8 mouse cellular contexts compared by ENCODE assay signal in genomic region chr5:124327510-124328364, GRCm38 (mm10). TPM values are rescaled to one million over a fixed set of nuclear protein-coding genes. Genes with fewer than 3 reads are reported as not detected.
DNase-seq lines count a peak whose midpoint lies in the region; ATAC-seq lines count a peak whose summit lies in the region.

Gene Mphosph9, minus strand, starts transcription at chr5:124327972.
Gene 2810006K23Rik, plus strand, starts transcription at chr5:124328089.

- H3K9me3 ChIP-seq in lung, embryonic 16.5 days (ENCODE audit: control insufficient read depth, low read length), result no peaks in the 10 kb centered on the region

- H3K27ac ChIP-seq in lung, embryonic 16.5 days (ENCODE audit: low read length), result peak within 1 kb of the TSS; percentile 93

- H3K4me1 ChIP-seq in lung, embryonic 16.5 days (replicated peaks; ENCODE audit: control insufficient read depth, insufficient read depth, low read length), result peaks cover 10% of the 10 kb centered on the region

- H3K9ac ChIP-seq in lung, embryonic 16.5 days (ENCODE audit: low read length), result peak within 1 kb of the TSS; percentile 73

- under 1% methylated on average over 72 of the region's 72 CpGs for WGBS in lung, embryonic 16.5 days

- ATAC-seq in hematopoietic stem cell, adult 5-6 weeks (replicated peaks in 1 of 2; ENCODE audit: insufficient read depth in 1 of 2, low FRiP score in 2 of 2, low TSS enrichment in 1 of 2, low read depth in 1 of 2, poor library complexity in 2 of 2, severe bottlenecking in 2 of 2), result peak; percentile 86 to 95
- peak; percentile 97 for ATAC-seq in lung, embryonic 16.5 days (ENCODE audit: low read depth)

- peak within 1 kb of the TSS; percentile 76 for H3K4me3 ChIP-seq in lung, embryonic 16.5 days (ENCODE audit: low read length)

- no peaks in the 10 kb centered on the region for H3K27me3 ChIP-seq in lung, embryonic 16.5 days (ENCODE audit: control insufficient read depth, insufficient read depth, low read depth, low read length)

- peak within 1 kb of the TSS; percentile 84 for H3K4me2 ChIP-seq in lung, embryonic 16.5 days (ENCODE audit: low read depth, low read length)

- peak; percentile 98 for DNase-seq in MEL-GATA-1-ER (ENCODE audit: extremely low read depth, low read depth)
- peak; percentile 99 for DNase-seq in cerebellum, adult 8-10 months
- peak; percentile 100 for DNase-seq in forelimb bud, embryonic 11.5 days (ENCODE audit: low read depth, low spot score)
- peak; percentile 99 for DNase-seq in layer of hippocampus, adult 9-10 months (ENCODE audit: low spot score)
- DNase-seq in ovary, postnatal 10 days (ENCODE audit: low spot score), result peak; percentile 99
- DNase-seq in thymus, postnatal 10 days (ENCODE audit: low spot score in 2 of 2), result peak; percentile 99 to 100

- H3K36me3 ChIP-seq in lung, embryonic 16.5 days (ENCODE audit: control insufficient read depth, insufficient read depth, low read length), result peaks cover 5% of the 10 kb centered on the region; the same call in 1 of the 2 replicates

RNA-seq across cellular contexts. Expression of gene Mphosph9, which starts in this region (rescaled TPM):
- 27.8 and 41.0 TPM in 2 replicates for total RNA-seq in hematopoietic stem cell, adult 5-6 weeks (2017)
- polyA plus RNA-seq in lung, embryonic 16.5 days (2015; fragmentation: Nextera tagmentation; extraction: Ambion mirVana), result 13.3 and 15.1 TPM in 2 replicates

RNA-seq across cellular contexts. Expression of gene 2810006K23Rik, which starts in this region (rescaled TPM):
- 22.3 and 24.6 TPM in 2 replicates for total RNA-seq in hematopoietic stem cell, adult 5-6 weeks (2017)
- 18.1 and 19.7 TPM in 2 replicates for polyA plus RNA-seq in lung, embryonic 16.5 days (2015; fragmentation: Nextera tagmentation; extraction: Ambion mirVana)

Comparison
In these comparisons a context has a peak if more than half of its experiments do, and no peak if none do; other contexts are left out.
1. Peak in every context shown above with its lines: DNase-seq, ATAC-seq, H3K4me3 ChIP-seq and H3K27ac ChIP-seq.